31 mouse cellular contexts compared by ENCODE assay signal in genomic region chrX:128914319-128914718, GRCm38 (mm10).
"Had no signal": no experiment of that assay in that cellular context is flagged by ENCODE, and none has a peak within 500 bp of the region (broad histone marks: within the 10 kb centered on the region; RNA-seq: fewer than 3 reads in every experiment).

No protein-coding gene starts in this region.

- H3K4me3 ChIP-seq: heart, embryonic 10.5 days; heart, embryonic 12.5 days; heart, embryonic 13.5 days; heart, embryonic 15.5 days; hindbrain, embryonic 10.5 days; hindbrain, embryonic 12.5 days; hindbrain, embryonic 13.5 days; hindbrain, embryonic 15.5 days; intestine, embryonic 15.5 days; kidney, embryonic 15.5 days; layer of hippocampus, adult 2 months; left cerebral cortex, adult 2 months had no signal

- DNase-seq: heart, postnatal 10 days; heart, postnatal 14 days; heart, postnatal 36 days; heart, postnatal 4 days; kidney, adult 11 months; kidney, adult 18-20 months; kidney, adult 2 months; kidney, adult 8-10 months; kidney, adult 9 months; kidney, postnatal 10 days; kidney, postnatal 14 days; kidney, postnatal 25 days; kidney, postnatal 36 days; kidney, postnatal 4 days; layer of hippocampus, adult 9-11 months; layer of hippocampus, postnatal 36 days had no signal

- H3K4me1 ChIP-seq: heart, embryonic 10.5 days; heart, embryonic 12.5 days; heart, embryonic 13.5 days; heart, embryonic 15.5 days; hindbrain, embryonic 10.5 days; hindbrain, embryonic 12.5 days; hindbrain, embryonic 13.5 days; hindbrain, embryonic 15.5 days; intestine, embryonic 15.5 days; kidney, embryonic 15.5 days had no signal

- H3K27ac ChIP-seq: heart, embryonic 10.5 days; heart, embryonic 13.5 days; heart, embryonic 15.5 days; hindbrain, embryonic 10.5 days; hindbrain, embryonic 12.5 days; hindbrain, embryonic 13.5 days; hindbrain, embryonic 14.5 days; hindbrain, embryonic 15.5 days; hindbrain, postnatal 0 days; intestine, embryonic 15.5 days; kidney, embryonic 15.5 days; kidney, postnatal 0 days; layer of hippocampus, adult 2 months; left cerebral cortex, adult 2 months had no signal

- H3K9ac ChIP-seq: heart, embryonic 12.5 days; heart, embryonic 13.5 days; heart, embryonic 15.5 days; hindbrain, embryonic 12.5 days; hindbrain, embryonic 13.5 days; hindbrain, embryonic 14.5 days; hindbrain, embryonic 15.5 days; intestine, embryonic 15.5 days; kidney, embryonic 15.5 days had no signal

- H3K27me3 ChIP-seq: heart, embryonic 12.5 days; heart, embryonic 13.5 days; heart, embryonic 15.5 days; hindbrain, embryonic 12.5 days; hindbrain, embryonic 13.5 days; hindbrain, embryonic 15.5 days; intestine, embryonic 15.5 days; kidney, embryonic 15.5 days had no signal

- H3K36me3 ChIP-seq: heart, embryonic 10.5 days; heart, embryonic 12.5 days; heart, embryonic 13.5 days; heart, embryonic 15.5 days; hindbrain, embryonic 10.5 days; hindbrain, embryonic 12.5 days; hindbrain, embryonic 13.5 days; hindbrain, embryonic 15.5 days; intestine, embryonic 15.5 days; kidney, embryonic 15.5 days had no signal

- H3K9me3 ChIP-seq: heart, embryonic 10.5 days; heart, embryonic 12.5 days; heart, embryonic 13.5 days; heart, embryonic 15.5 days; hindbrain, embryonic 10.5 days; hindbrain, embryonic 12.5 days; hindbrain, embryonic 13.5 days; hindbrain, embryonic 15.5 days; intestine, embryonic 15.5 days; kidney, embryonic 15.5 days had no signal
